Mouse (Mus musculus) hindbrain, embryonic 14.5 days (tissue): ENCODE results near the gene Ipo11. TPM values are rescaled to one million over a fixed set of nuclear protein-coding genes. Genes with fewer than 3 reads are reported as not detected.
"Not testable (repeated sequence)": the region's sequence is repeated elsewhere in the genome, so short reads cannot be mapped to it uniquely, and the experiment has no call there.

Experiments
- ATAC-seq: fragments of 200-750 bp; cut with Nextera tagmentation; 2 replicates; pipeline ENCODE4 v1.8.0; 2017; ENCODE audit warnings: moderate number of reproducible peaks, mild to moderate bottlenecking, moderate TSS enrichment, moderate library complexity; ENCODE audit not compliant: low FRiP score
- DNase-seq: peaks from one replicate; pipeline ENCODE4 v3.0.0-alpha.2; 2015; ENCODE audit warnings: low spot score
- H3K27ac ChIP-seq: fragments of 300-500 bp; sonication (generic); 2 replicates; pipeline ENCODE4 v1.5.1; 2014; ENCODE audit warnings: mild to moderate bottlenecking, moderate library complexity
- H3K27me3 ChIP-seq: fragments of 300-500 bp; sonication (generic); 2 replicates; pipeline ENCODE4 v1.6.1; 2014; ENCODE audit warnings: mild to moderate bottlenecking, low read length, mixed read lengths; ENCODE audit not compliant: control insufficient read depth, insufficient read depth
- H3K36me3 ChIP-seq: fragments of 300-500 bp; sonication (generic); replicated peaks from 2 replicates; pipeline ENCODE4 v1.6.1; 2014; ENCODE audit not compliant: control insufficient read depth, insufficient read depth
- H3K4me1 ChIP-seq: fragments of 300-500 bp; sonication (generic); replicated peaks from 2 replicates; pipeline ENCODE4 v1.6.1; 2014; ENCODE audit warnings: antibody characterized with exemption, low read length, mixed read lengths; ENCODE audit not compliant: control insufficient read depth, insufficient read depth
- H3K4me2 ChIP-seq: fragments of 300-500 bp; sonication (generic); replicated peaks from 2 replicates; pipeline ENCODE4 v1.6.1; 2014; ENCODE audit warnings: mild to moderate bottlenecking, moderate library complexity
- H3K4me3 ChIP-seq: fragments of 300-500 bp; sonication (generic); replicated peaks from 2 replicates; pipeline ENCODE4 v1.5.1; 2014; ENCODE audit warnings: mild to moderate bottlenecking, low read length
- H3K9ac ChIP-seq: fragments of 300-500 bp; sonication (generic); 2 replicates; pipeline ENCODE4 v1.6.1; 2014
- H3K9me3 ChIP-seq: fragments of 300-500 bp; sonication (generic); 2 replicates; pipeline ENCODE4 v1.6.1; 2016; ENCODE audit warnings: low read length; ENCODE audit not compliant: control insufficient read depth
- WGBS: fragments of 180-500 bp; shearing (Covaris S2); extraction: QIAGEN DNeasy Blood & Tissue Kit; methylation state at CpG from one replicate; pipeline ENCODE4 v1.1.7; 2014; 5-methylcytosine and 5-hydroxymethylcytosine counted together
- polyA plus RNA-seq: library from polyadenylated mRNA; unstranded; fragments of >200 nt; fragmentation: Nextera tagmentation; extraction: Ambion mirVana; gene quantifications from 2 replicates; pipeline ENCODE4 v1.2.1, GENCODE M21; 2014

The Ipo11 gene
- polyA plus RNA-seq, 1 experiment from 2014 or later: 45.0 TPM

GRCm38 (mm10) chr13:106910096-106910495 is 26.7 kb downstream of the Ipo11 start:
- DNase-seq: no peak
- ATAC-seq: no peak
- Histone ChIP-seq H3K9me3 (no peaks in the 10 kb centered on the region), H3K4me1 (no peaks in the 10 kb centered on the region), H3K27me3 (no peaks in the 10 kb centered on the region), H3K4me3 (no peak overlapping the region), H3K4me2 (no peak overlapping the region), H3K36me3 (peaks cover 39% of the 10 kb centered on the region), H3K9ac (no peak overlapping the region), H3K27ac (no peak overlapping the region)
- WGBS: 96% methylated on average over 10 of the region's 10 CpGs

GRCm38 (mm10) chr13:106907273-106907672 is 29.5 kb downstream of the Ipo11 start:
- Histone ChIP-seq H3K9ac (no peak overlapping the region), H3K4me3 (no peak overlapping the region), H3K4me2 (no peak overlapping the region), H3K27ac (no peak overlapping the region), H3K9me3 (no peaks in the 10 kb centered on the region), H3K36me3 (peaks cover 39% of the 10 kb centered on the region), H3K4me1 (no peaks in the 10 kb centered on the region), H3K27me3 (no peaks in the 10 kb centered on the region)
- DNase-seq (no peak), ATAC-seq (no peak)
- WGBS: 96% methylated on average over 4 of the region's 4 CpGs

GRCm38 (mm10) chr13:106905154-106905553 is 31.6 kb downstream of the Ipo11 start:
- ATAC-seq, DNase-seq, H3K27ac ChIP-seq, H3K9me3 ChIP-seq, H3K9ac ChIP-seq, H3K27me3 ChIP-seq, H3K4me2 ChIP-seq, H3K4me3 ChIP-seq, H3K4me1 ChIP-seq: not testable (repeated sequence)
- H3K36me3 ChIP-seq: peaks cover 39% of the 10 kb centered on the region
- 89% methylated on average over 6 of the region's 6 CpGs for WGBS

- H3K27ac ChIP-seq: no peak overlapping the region
- H3K9me3 ChIP-seq: no peaks in the 10 kb centered on the region
- no peak overlapping the region for H3K9ac ChIP-seq
- no peak for ATAC-seq
- no peaks in the 10 kb centered on the region for H3K27me3 ChIP-seq
- no peak for DNase-seq
- H3K4me3 ChIP-seq: no peak overlapping the region
- no peaks in the 10 kb centered on the region for H3K4me1 ChIP-seq
- 92% methylated on average over 3 of the region's 3 CpGs for WGBS
- peaks cover 39% of the 10 kb centered on the region for H3K36me3 ChIP-seq
- H3K4me2 ChIP-seq: no peak overlapping the region
Observed at GRCm38 (mm10) chr13:106904637-106905036, 32.1 kb downstream of the Ipo11 start.

GRCm38 (mm10) chr13:106894284-106894683 is 42.5 kb downstream of the Ipo11 start:
- H3K36me3 ChIP-seq: peaks cover 44% of the 10 kb centered on the region
- H3K4me2 ChIP-seq: no peak overlapping the region
- H3K27ac ChIP-seq: no peak overlapping the region
- no peak for DNase-seq
- no peaks in the 10 kb centered on the region for H3K9me3 ChIP-seq
- no peak overlapping the region for H3K9ac ChIP-seq
- 94% methylated on average over 2 of the region's 2 CpGs for WGBS
- no peaks in the 10 kb centered on the region for H3K27me3 ChIP-seq
- ATAC-seq: no peak
- H3K4me1 ChIP-seq: no peaks in the 10 kb centered on the region
- H3K4me3 ChIP-seq: no peak overlapping the region

GRCm38 (mm10) chr13:106893701-106894100 is 43.1 kb downstream of the Ipo11 start:
- no peaks in the 10 kb centered on the region for H3K9me3 ChIP-seq
- 92% methylated on average over 5 of the region's 5 CpGs for WGBS
- H3K4me3 ChIP-seq: no peak overlapping the region
- H3K9ac ChIP-seq: no peak overlapping the region
- H3K27ac ChIP-seq: no peak overlapping the region
- no peak for ATAC-seq
- no peaks in the 10 kb centered on the region for H3K27me3 ChIP-seq
- H3K36me3 ChIP-seq: peaks cover 43% of the 10 kb centered on the region
- no peak for DNase-seq
- no peaks in the 10 kb centered on the region for H3K4me1 ChIP-seq
- no peak overlapping the region for H3K4me2 ChIP-seq

- WGBS: 86% methylated on average over 9 of the region's 9 CpGs
- Histone ChIP-seq H3K36me3 (peaks cover 42% of the 10 kb centered on the region), H3K4me1 (no peaks in the 10 kb centered on the region), H3K4me3 (no peak overlapping the region), H3K27ac (no peak overlapping the region), H3K9ac (no peak overlapping the region), H3K4me2 (no peak overlapping the region), H3K9me3 (no peaks in the 10 kb centered on the region), H3K27me3 (no peaks in the 10 kb centered on the region)
- DNase-seq: no peak
- ATAC-seq: no peak
Observed at GRCm38 (mm10) chr13:106893196-106893595, 43.6 kb downstream of the Ipo11 start.

GRCm38 (mm10) chr13:106887364-106887763 is 49.4 kb downstream of the Ipo11 start:
- Histone ChIP-seq H3K4me2 (no peak overlapping the region), H3K4me1 (no peaks in the 10 kb centered on the region), H3K27ac (no peak overlapping the region), H3K4me3 (no peak overlapping the region), H3K9ac (no peak overlapping the region), H3K36me3 (peaks cover 18% of the 10 kb centered on the region), H3K9me3 (no peaks in the 10 kb centered on the region), H3K27me3 (no peaks in the 10 kb centered on the region)
- ATAC-seq (no peak), DNase-seq (no peak)
- WGBS: 97% methylated on average over 2 of the region's 2 CpGs

GRCm38 (mm10) chr13:106884249-106884648 is 52.5 kb downstream of the Ipo11 start:
- no peaks in the 10 kb centered on the region for H3K4me1 ChIP-seq
- no peaks in the 10 kb centered on the region for H3K9me3 ChIP-seq
- no peak for DNase-seq
- H3K4me3 ChIP-seq: no peak overlapping the region
- peaks cover 18% of the 10 kb centered on the region for H3K36me3 ChIP-seq
- no peak overlapping the region for H3K4me2 ChIP-seq
- WGBS: 87% methylated on average over 4 of the region's 4 CpGs
- H3K27ac ChIP-seq: no peak overlapping the region
- no peaks in the 10 kb centered on the region for H3K27me3 ChIP-seq
- H3K9ac ChIP-seq: no peak overlapping the region
- ATAC-seq: no peak

- DNase-seq (no peak), ATAC-seq (no peak)
- Histone ChIP-seq H3K4me2 (no peak overlapping the region), H3K4me3 (no peak overlapping the region), H3K36me3 (peaks cover 37% of the 10 kb centered on the region), H3K4me1 (no peaks in the 10 kb centered on the region), H3K9ac (no peak overlapping the region), H3K9me3 (no peaks in the 10 kb centered on the region), H3K27ac (no peak overlapping the region), H3K27me3 (no peaks in the 10 kb centered on the region)
- WGBS: 95% methylated on average over 1 of the region's 1 CpGs
Observed at GRCm38 (mm10) chr13:106876278-106876677, 60.5 kb downstream of the Ipo11 start.
